Mouse (Mus musculus): ENCODE data around the gene Ndufa8. TPM values are rescaled to one million over a fixed set of nuclear protein-coding genes. Genes with fewer than 3 reads are reported as not detected.

The Ndufa8 gene
- polyA plus RNA-seq, 1 experiment, result not detected

GRCm38 (mm10) chr2:36000390-36000789 is 48.8 kb downstream of the Ndufa8 start:
- Histone ChIP-seq H3K4me3 (ENCODE audit: insufficient read depth, low read depth, low read length) (no peak overlapping the region), H3K4me1 (ENCODE audit: control insufficient read depth, insufficient read depth, low read length) (peaks cover 2% of the 10 kb centered on the region; the same call in 1 of the 2 replicates), H3K27ac (ENCODE audit: insufficient read depth, low read depth, low read length) (no peak overlapping the region)
- 56% methylated on average over 1 of the region's 1 CpGs for WGBS
- TF ChIP-seq POLR2A (IDR thresholded peaks at IDR 0.05; ENCODE audit: insufficient read depth, low read depth, low read length), result no peak
- no peak for TF ChIP-seq CTCF (IDR thresholded peaks at IDR 0.05; ENCODE audit: insufficient read depth, low read depth, low read length)

- TF ChIP-seq CTCF (IDR thresholded peaks at IDR 0.05; ENCODE audit: insufficient read depth, low read depth, low read length) (no peak), POLR2A (IDR thresholded peaks at IDR 0.05; ENCODE audit: insufficient read depth, low read depth, low read length) (no peak)
- H3K4me3 ChIP-seq (ENCODE audit: insufficient read depth, low read depth, low read length), result no peak overlapping the region
- peaks cover 2% of the 10 kb centered on the region for H3K4me1 ChIP-seq (ENCODE audit: control insufficient read depth, insufficient read depth, low read length)
- H3K27ac ChIP-seq (ENCODE audit: insufficient read depth, low read depth, low read length), result no peak overlapping the region
These were observed 50.0 kb downstream of the Ndufa8 start for GRCm38 (mm10) chr2:35999212-35999611.

- Histone ChIP-seq H3K4me3 (ENCODE audit: insufficient read depth, low read depth, low read length) (no peak overlapping the region), H3K4me1 (ENCODE audit: control insufficient read depth, insufficient read depth, low read length) (peaks cover 2% of the 10 kb centered on the region), H3K27ac (ENCODE audit: insufficient read depth, low read depth, low read length) (no peak overlapping the region)
- TF ChIP-seq POLR2A (IDR thresholded peaks at IDR 0.05; ENCODE audit: insufficient read depth, low read depth, low read length) (no peak), CTCF (IDR thresholded peaks at IDR 0.05; ENCODE audit: insufficient read depth, low read depth, low read length) (no peak)
- WGBS, result 94% methylated on average over 5 of the region's 5 CpGs
These were observed 50.8 kb downstream of the Ndufa8 start for GRCm38 (mm10) chr2:35998416-35998815.

GRCm38 (mm10) chr2:35996753-35997152 is 52.5 kb downstream of the Ndufa8 start:
- Histone ChIP-seq H3K4me1 (ENCODE audit: control insufficient read depth, insufficient read depth, low read length) (no peaks in the 10 kb centered on the region; the same call in 1 of the 2 replicates), H3K27ac (ENCODE audit: insufficient read depth, low read depth, low read length) (no peak overlapping the region), H3K4me3 (ENCODE audit: insufficient read depth, low read depth, low read length) (no peak overlapping the region)
- 81% methylated on average over 2 of the region's 2 CpGs for WGBS
- TF ChIP-seq CTCF (IDR thresholded peaks at IDR 0.05; ENCODE audit: insufficient read depth, low read depth, low read length) (no peak), POLR2A (IDR thresholded peaks at IDR 0.05; ENCODE audit: insufficient read depth, low read depth, low read length) (no peak)

GRCm38 (mm10) chr2:35994303-35994702 is 54.9 kb downstream of the Ndufa8 start:
- no peak for TF ChIP-seq POLR2A (IDR thresholded peaks at IDR 0.05; ENCODE audit: insufficient read depth, low read depth, low read length)
- no peak for TF ChIP-seq CTCF (IDR thresholded peaks at IDR 0.05; ENCODE audit: insufficient read depth, low read depth, low read length)
- no peak overlapping the region for H3K4me3 ChIP-seq (ENCODE audit: insufficient read depth, low read depth, low read length)
- 57% methylated on average over 6 of the region's 6 CpGs for WGBS
- H3K4me1 ChIP-seq (ENCODE audit: control insufficient read depth, insufficient read depth, low read length), result no peaks in the 10 kb centered on the region; the same call in 1 of the 2 replicates
- H3K27ac ChIP-seq (ENCODE audit: insufficient read depth, low read depth, low read length), result no peak overlapping the region

GRCm38 (mm10) chr2:35993481-35993880 is 55.7 kb downstream of the Ndufa8 start:
- Histone ChIP-seq H3K4me3 (ENCODE audit: insufficient read depth, low read depth, low read length) (no peak overlapping the region), H3K4me1 (ENCODE audit: control insufficient read depth, insufficient read depth, low read length) (no peaks in the 10 kb centered on the region; the same call in 1 of the 2 replicates), H3K27ac (ENCODE audit: insufficient read depth, low read depth, low read length) (no peak overlapping the region)
- WGBS, result 93% methylated on average over 2 of the region's 2 CpGs
- TF ChIP-seq CTCF (IDR thresholded peaks at IDR 0.05; ENCODE audit: insufficient read depth, low read depth, low read length), result no peak
- TF ChIP-seq POLR2A (IDR thresholded peaks at IDR 0.05; ENCODE audit: insufficient read depth, low read depth, low read length), result no peak

GRCm38 (mm10) chr2:35992259-35992658 is 56.9 kb downstream of the Ndufa8 start:
- no peaks in the 10 kb centered on the region; the same call in 1 of the 2 replicates for H3K4me1 ChIP-seq (ENCODE audit: control insufficient read depth, insufficient read depth, low read length)
- TF ChIP-seq CTCF (IDR thresholded peaks at IDR 0.05; ENCODE audit: insufficient read depth, low read depth, low read length) (no peak), POLR2A (IDR thresholded peaks at IDR 0.05; ENCODE audit: insufficient read depth, low read depth, low read length) (no peak)
- no peak overlapping the region for H3K4me3 ChIP-seq (ENCODE audit: insufficient read depth, low read depth, low read length)
- 93% methylated on average over 3 of the region's 3 CpGs for WGBS
- H3K27ac ChIP-seq (ENCODE audit: insufficient read depth, low read depth, low read length), result no peak overlapping the region

Other genes with a start within 250 kb of the Ndufa8 start
- not detected in 2 replicates for gene Ttll11, start 69.5 kb downstream of the Ndufa8 start, polyA plus RNA-seq (2012; ENCODE audit: insufficient read depth, insufficient read length, low replicate concordance, missing spikeins)
- not detected in 2 replicates for gene Morn5, start 52 bp upstream of the Ndufa8 start, polyA plus RNA-seq (2012; ENCODE audit: insufficient read depth, insufficient read length, low replicate concordance, missing spikeins)
- not detected in 2 replicates for gene Lhx6, start 56.0 kb upstream of the Ndufa8 start, polyA plus RNA-seq (2012; ENCODE audit: insufficient read depth, insufficient read length, low replicate concordance, missing spikeins)
- gene Mrrf, start 87.0 kb upstream of the Ndufa8 start, polyA plus RNA-seq (2012; ENCODE audit: insufficient read depth, insufficient read length, low replicate concordance, missing spikeins), result not detected in 2 replicates
- gene Rbm18, start 87.4 kb upstream of the Ndufa8 start, polyA plus RNA-seq (2012; ENCODE audit: insufficient read depth, insufficient read length, low replicate concordance, missing spikeins), result not detected in 2 replicates
- not detected in 2 replicates for gene Ptgs1, start 181.0 kb upstream of the Ndufa8 start, polyA plus RNA-seq (2012; ENCODE audit: insufficient read depth, insufficient read length, low replicate concordance, missing spikeins)

Measured in olfactory bulb, adult 2 months (tissue).